Mouse (Mus musculus) E14TG2a.4 (cell line): Measurements from ENCODE around the gene Ralgds.

ENCODE experiments used
- CTCF ChIP-seq: conservative IDR thresholded peaks from 2 replicates; pipeline ENCODE4 v1.5.1; 2014; ENCODE audit warnings: low read length
- NANOG ChIP-seq: IDR thresholded peaks from 2 replicates; pipeline ENCODE4 v1.6.1; 2014; ENCODE audit warnings: borderline replicate concordance, low read length, mixed read lengths
- POU5F1 ChIP-seq: IDR thresholded peaks from 2 replicates; pipeline ENCODE4 v1.6.1; 2014; ENCODE audit warnings: low read length, borderline replicate concordance

- no peak for TF ChIP-seq CTCF
- no peak for TF ChIP-seq POU5F1
- no peak for TF ChIP-seq NANOG
Measured at GRCm38 (mm10) chr2:28535650-28536049, 22.7 kb downstream of the Ralgds start.
